Mouse (Mus musculus): ENCODE results near the gene Cyp2r1. TPM values are rescaled to one million over a fixed set of nuclear protein-coding genes. Genes with fewer than 3 reads are reported as not detected.
"Not testable (repeated sequence)": the region's sequence is repeated elsewhere in the genome, so short reads cannot be mapped to it uniquely, and the experiment has no call there.

The Cyp2r1 gene
- polyA plus RNA-seq (2012; ENCODE audit: insufficient read depth, insufficient read length, missing spikeins) = 1.4 and 2.3 TPM in 2 replicates

- Histone ChIP-seq H3K4me1 (ENCODE audit: control insufficient read depth, insufficient read depth, insufficient read length, low read length) (no peaks in the 10 kb centered on the region), H3K4me3 (ENCODE audit: insufficient read depth, low read depth, low read length) (peak within 1 kb of the TSS; percentile 68), H3K27ac (replicated peaks; ENCODE audit: low read depth, low read length) (peak within 1 kb of the TSS; percentile 27; the same call in 1 of the 2 replicates)
Measured at GRCm38 (mm10) chr7:114562531-114563241, at the start of gene Cyp2r1. Cyp2r1 (minus strand) TSS chr7:114562972.

- not testable (repeated sequence) for H3K4me1 ChIP-seq (ENCODE audit: control insufficient read depth, insufficient read depth, insufficient read length, low read length); H3K27ac ChIP-seq (replicated peaks; ENCODE audit: low read depth, low read length); H3K4me3 ChIP-seq (ENCODE audit: insufficient read depth, low read depth, low read length)
Measured at GRCm38 (mm10) chr7:114594391-114594790, 31.6 kb upstream of the Cyp2r1 start.

GRCm38 (mm10) chr7:114582441-114582840, 19.7 kb upstream of the Cyp2r1 start:
- H3K4me1 ChIP-seq (ENCODE audit: control insufficient read depth, insufficient read depth, insufficient read length, low read length) = no peaks in the 10 kb centered on the region
- H3K27ac ChIP-seq (replicated peaks; ENCODE audit: low read depth, low read length) = no peak overlapping the region
- H3K4me3 ChIP-seq (ENCODE audit: insufficient read depth, low read depth, low read length) = no peak overlapping the region

- Histone ChIP-seq H3K4me3 (ENCODE audit: insufficient read depth, low read depth, low read length) (no peak overlapping the region), H3K27ac (replicated peaks; ENCODE audit: low read depth, low read length) (no peak overlapping the region), H3K4me1 (ENCODE audit: control insufficient read depth, insufficient read depth, insufficient read length, low read length) (no peaks in the 10 kb centered on the region)
Measured at GRCm38 (mm10) chr7:114581200-114581599, 18.4 kb upstream of the Cyp2r1 start.

- Histone ChIP-seq H3K4me1 (ENCODE audit: control insufficient read depth, insufficient read depth, insufficient read length, low read length) (no peaks in the 10 kb centered on the region), H3K4me3 (ENCODE audit: insufficient read depth, low read depth, low read length) (no peak overlapping the region), H3K27ac (replicated peaks; ENCODE audit: low read depth, low read length) (no peak overlapping the region)
Measured at GRCm38 (mm10) chr7:114580426-114580825, 17.7 kb upstream of the Cyp2r1 start.

- Histone ChIP-seq H3K4me1 (ENCODE audit: control insufficient read depth, insufficient read depth, insufficient read length, low read length) (no peaks in the 10 kb centered on the region), H3K27ac (replicated peaks; ENCODE audit: low read depth, low read length) (no peak overlapping the region), H3K4me3 (ENCODE audit: insufficient read depth, low read depth, low read length) (no peak overlapping the region)
Measured at GRCm38 (mm10) chr7:114577665-114578064, 14.9 kb upstream of the Cyp2r1 start.

- no peak overlapping the region for H3K4me3 ChIP-seq (ENCODE audit: insufficient read depth, low read depth, low read length)
- no peak overlapping the region for H3K27ac ChIP-seq (replicated peaks; ENCODE audit: low read depth, low read length)
- H3K4me1 ChIP-seq (ENCODE audit: control insufficient read depth, insufficient read depth, insufficient read length, low read length) = no peaks in the 10 kb centered on the region
Measured at GRCm38 (mm10) chr7:114576931-114577330, 14.2 kb upstream of the Cyp2r1 start.

GRCm38 (mm10) chr7:114573866-114574265, 11.1 kb upstream of the Cyp2r1 start:
- H3K4me3 ChIP-seq (ENCODE audit: insufficient read depth, low read depth, low read length); H3K4me1 ChIP-seq (ENCODE audit: control insufficient read depth, insufficient read depth, insufficient read length, low read length); H3K27ac ChIP-seq (replicated peaks; ENCODE audit: low read depth, low read length): not testable (repeated sequence)

- no peaks in the 10 kb centered on the region for H3K4me1 ChIP-seq (ENCODE audit: control insufficient read depth, insufficient read depth, insufficient read length, low read length)
- H3K27ac ChIP-seq (replicated peaks; ENCODE audit: low read depth, low read length) = no peak overlapping the region
- H3K4me3 ChIP-seq (ENCODE audit: insufficient read depth, low read depth, low read length) = no peak overlapping the region
Measured at GRCm38 (mm10) chr7:114536179-114536578, 26.6 kb downstream of the Cyp2r1 start.

- no peaks in the 10 kb centered on the region for H3K4me1 ChIP-seq (ENCODE audit: control insufficient read depth, insufficient read depth, insufficient read length, low read length)
- H3K27ac ChIP-seq (replicated peaks; ENCODE audit: low read depth, low read length) = no peak overlapping the region
- H3K4me3 ChIP-seq (ENCODE audit: insufficient read depth, low read depth, low read length) = no peak overlapping the region
Measured at GRCm38 (mm10) chr7:114526245-114526644, 36.5 kb downstream of the Cyp2r1 start.

- H3K4me1 ChIP-seq (ENCODE audit: control insufficient read depth, insufficient read depth, insufficient read length, low read length) = no peaks in the 10 kb centered on the region
Measured at GRCm38 (mm10) chr7:114520122-114520521, 42.6 kb downstream of the Cyp2r1 start.

GRCm38 (mm10) chr7:114508879-114509278, 53.9 kb downstream of the Cyp2r1 start:
- Histone ChIP-seq H3K4me1 (ENCODE audit: control insufficient read depth, insufficient read depth, insufficient read length, low read length) (no peaks in the 10 kb centered on the region), H3K4me3 (ENCODE audit: insufficient read depth, low read depth, low read length) (no peak overlapping the region), H3K27ac (replicated peaks; ENCODE audit: low read depth, low read length) (no peak overlapping the region)

More at GRCm38 (mm10) chr7:114520122-114520521, 42.6 kb downstream of the Cyp2r1 start:
- H3K27ac ChIP-seq (replicated peaks; ENCODE audit: low read depth, low read length) = no peak overlapping the region
- H3K4me3 ChIP-seq (ENCODE audit: insufficient read depth, low read depth, low read length) = no peak overlapping the region

Other genes starting within 250 kb of the Cyp2r1 start
- 93.1 and 120 TPM in 2 replicates for gene Pde3b, start 147.7 kb downstream of the Cyp2r1 start, polyA plus RNA-seq (2012; ENCODE audit: insufficient read depth, insufficient read length, missing spikeins)
- 1.8 TPM in 1 of 2 replicates, not detected in the other for gene Calca, start 73.4 kb upstream of the Cyp2r1 start, polyA plus RNA-seq (2012; ENCODE audit: insufficient read depth, insufficient read length, missing spikeins)
- gene Calcb, start 155.7 kb upstream of the Cyp2r1 start, polyA plus RNA-seq (2012; ENCODE audit: insufficient read depth, insufficient read length, missing spikeins) = not detected in 2 replicates
- not detected in 2 replicates for gene Insc, start 180.7 kb upstream of the Cyp2r1 start, polyA plus RNA-seq (2012; ENCODE audit: insufficient read depth, insufficient read length, missing spikeins)